Mouse (Mus musculus) cerebellum, adult 2 months (tissue): ENCODE data around the gene Naa15. TPM values are rescaled to one million over a fixed set of nuclear protein-coding genes. Genes with fewer than 3 reads are reported as not detected.
"Not testable (repeated sequence)": the region's sequence is repeated elsewhere in the genome, so short reads cannot be mapped to it uniquely, and the experiment has no call there.

ENCODE experiments used
- DNase-seq, 2 experiments: peaks; one replicate each; pipeline ENCODE4 v3.0.0; 2021
- H3K27ac ChIP-seq: fragments of 200-500 bp; 2 replicates; pipeline ENCODE4 v1.5.1; 2012; ENCODE audit warnings: low read length, control low read depth, inconsistent platforms; ENCODE audit not compliant: insufficient read depth
- H3K27me3 ChIP-seq: fragments of 200-500 bp; 2 replicates; pipeline ENCODE4 v1.6.1; 2012; ENCODE audit warnings: inconsistent platforms, mild to moderate bottlenecking, low read length, moderate library complexity; ENCODE audit not compliant: control insufficient read depth, insufficient read depth
- H3K4me1 ChIP-seq: fragments of 200-500 bp; 2 replicates; pipeline ENCODE4 v1.6.1; 2011; ENCODE audit warnings: low read length; ENCODE audit not compliant: control insufficient read depth, insufficient read depth
- H3K4me3 ChIP-seq: fragments of 200-500 bp; replicated peaks from 2 replicates; pipeline ENCODE3; 2011; ENCODE audit warnings: mild to moderate bottlenecking, low read depth, low read length, control low read depth; ENCODE audit not compliant: insufficient read depth
- CTCF ChIP-seq: fragments of 200-500 bp; IDR thresholded peaks from 2 replicates; pipeline ENCODE4 v1.5.1; 2011; ENCODE audit warnings: low read depth, mild to moderate bottlenecking, control low read depth, low read length, moderate library complexity, borderline replicate concordance; ENCODE audit not compliant: insufficient read depth
- POLR2A ChIP-seq: fragments of 200-500 bp; IDR thresholded peaks from 2 replicates; pipeline ENCODE4 v1.6.1; 2011; ENCODE audit warnings: low read length, control low read depth, borderline replicate concordance; ENCODE audit not compliant: insufficient read depth
- WGBS: fragments of 180-500 bp; shearing (Covaris S2); methylation state at CpG from one replicate; pipeline ENCODE4 v1.1.7; 2018; 5-methylcytosine and 5-hydroxymethylcytosine counted together
- polyA plus RNA-seq: library from polyadenylated mRNA; depleted of rRNA; stranded (reverse); fragments of >200 nt; gene quantifications from 2 replicates; pipeline ENCODE4 v1.2.3, GENCODE M21; 2012

Naa15 gene
- polyA plus RNA-seq, 1 experiment = 22.9 TPM

DNA sequence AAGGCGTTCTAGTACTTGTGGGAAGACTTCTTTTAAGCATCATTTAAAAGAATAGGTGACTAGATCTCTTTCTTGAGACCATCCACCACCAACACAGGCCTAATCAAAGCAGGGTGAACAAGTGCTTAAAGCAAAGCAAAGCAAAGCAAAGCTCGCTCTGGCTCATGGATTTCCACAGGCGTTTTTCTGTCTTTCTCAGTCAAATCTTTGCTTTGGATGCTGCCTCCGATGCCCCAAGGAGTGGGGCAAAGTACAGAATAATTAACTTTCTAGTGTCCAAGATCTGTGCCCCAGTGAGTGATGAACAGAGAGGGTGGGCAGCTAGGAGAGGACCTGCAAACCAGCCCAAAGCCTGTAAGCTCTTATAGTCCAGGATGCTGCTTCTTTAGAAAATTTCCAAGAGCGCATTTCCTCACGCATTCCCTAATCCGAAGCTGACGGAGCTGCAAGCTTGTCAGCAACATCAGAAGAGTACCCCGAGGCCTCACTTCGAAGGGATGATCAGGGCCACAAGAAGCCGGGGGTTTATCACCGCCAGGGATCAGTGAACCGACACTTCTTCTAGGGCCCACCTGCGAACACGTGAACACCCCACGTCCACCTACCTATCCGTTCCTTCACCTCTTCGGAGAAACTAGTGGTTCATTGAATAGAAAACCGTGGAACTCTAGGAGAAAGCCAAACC, 19.3 kb upstream of the Naa15 start:
- Histone ChIP-seq H3K4me1 (no peaks in the 10 kb centered on the region), H3K4me3 (no peak overlapping the region), H3K27me3 (no peaks in the 10 kb centered on the region; the same call in 1 of the 2 replicates), H3K27ac (no peak overlapping the region)
- 64% methylated on average over 19 of the region's 19 CpGs for WGBS
- no peak for TF ChIP-seq POLR2A
- no peak for DNase-seq

DNA sequence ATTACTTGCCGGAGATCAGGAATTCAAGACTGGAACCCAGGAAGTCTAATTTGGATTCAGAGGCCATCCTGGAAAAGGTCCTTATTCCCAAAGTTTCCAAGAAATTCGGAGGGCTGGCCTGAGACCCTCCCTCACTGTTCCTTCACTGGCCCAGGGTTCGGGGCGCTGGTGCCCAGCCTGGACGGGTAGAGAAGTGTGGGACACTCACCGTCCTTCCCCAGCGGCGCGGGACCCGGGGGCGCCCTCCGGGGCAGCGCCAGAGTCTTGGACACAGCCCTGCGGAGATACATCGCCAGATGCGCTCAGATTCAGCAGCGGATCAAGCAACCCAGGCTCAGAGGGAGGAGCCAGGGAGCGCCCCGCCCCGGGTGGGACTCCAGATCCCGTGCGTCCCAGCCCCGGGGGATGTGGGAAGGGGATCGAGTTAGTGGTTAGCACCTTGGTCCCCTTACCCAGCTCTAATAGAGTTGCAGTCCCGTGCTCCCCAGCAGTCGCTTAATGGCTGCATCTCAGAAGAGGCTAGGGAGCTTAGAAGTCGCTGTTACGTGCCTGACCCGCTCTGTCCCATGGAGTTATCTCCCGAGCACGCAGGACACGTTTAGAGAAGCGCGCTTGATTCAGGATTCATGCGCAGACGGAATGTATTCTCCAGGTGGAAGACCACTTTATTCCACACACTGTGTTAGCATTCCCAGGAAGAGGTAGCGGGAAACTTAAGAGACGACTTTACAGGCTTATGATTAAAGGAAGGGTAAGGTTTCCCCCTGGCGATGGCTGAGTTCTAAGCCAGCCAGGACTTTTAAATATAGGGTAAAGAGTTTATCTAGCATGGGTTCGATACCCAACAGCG, 18.5 kb upstream of the Naa15 start, which contains the start of gene Mgarp:
Mgarp (minus strand) TSS at position 520 of the 850 bp plus-strand sequence.
- H3K4me1 ChIP-seq = no peaks in the 10 kb centered on the region
- DNase-seq = peak in 1 of 2 experiments; percentile 27
- 3% methylated on average over 41 of the region's 41 CpGs for WGBS
- TF ChIP-seq CTCF (no peak; the same call in 1 of the 2 replicates), POLR2A (no peak)
- H3K27me3 ChIP-seq = no peaks in the 10 kb centered on the region; the same call in 1 of the 2 replicates
- H3K27ac ChIP-seq = no peak within 1 kb of the TSS
- peak within 1 kb of the TSS; percentile 50 for H3K4me3 ChIP-seq

DNA sequence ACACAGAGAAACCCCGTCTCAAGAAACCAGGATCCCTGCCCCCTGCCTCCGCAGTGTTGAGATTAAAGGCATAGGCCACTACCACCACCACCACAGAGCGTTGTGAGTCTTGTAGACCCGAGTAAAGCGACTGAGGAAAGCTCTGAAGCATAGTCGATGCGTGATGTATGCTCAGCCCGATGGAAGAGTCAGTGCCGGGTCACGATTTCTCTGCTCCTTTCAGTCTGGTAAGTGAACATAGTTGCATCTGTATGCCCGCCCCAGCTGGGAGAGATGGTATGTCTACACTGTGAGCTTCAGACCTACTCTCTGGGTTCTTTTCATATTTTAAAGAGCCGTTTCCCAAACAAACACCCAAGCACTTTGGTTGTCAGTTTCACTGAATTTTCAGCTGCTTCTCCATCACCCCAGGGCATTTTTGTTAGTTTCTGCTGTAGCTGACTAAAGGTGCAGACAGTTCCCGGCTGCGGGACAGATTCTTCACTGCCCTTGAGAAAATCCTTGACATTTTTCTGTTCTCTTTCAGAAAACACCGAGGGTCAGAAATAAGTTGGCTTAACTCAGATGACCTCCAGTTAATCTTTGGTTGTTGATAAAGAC, 17.1 kb upstream of the Naa15 start:
- TF ChIP-seq POLR2A = no peak
- no peak for TF ChIP-seq CTCF
- no peaks in the 10 kb centered on the region; the same call in 1 of the 2 replicates for H3K27me3 ChIP-seq
- no peaks in the 10 kb centered on the region for H3K4me1 ChIP-seq
- H3K4me3 ChIP-seq = no peak overlapping the region
- H3K27ac ChIP-seq = no peak overlapping the region
- no peak for DNase-seq
- WGBS = 69% methylated on average over 15 of the region's 15 CpGs

DNA sequence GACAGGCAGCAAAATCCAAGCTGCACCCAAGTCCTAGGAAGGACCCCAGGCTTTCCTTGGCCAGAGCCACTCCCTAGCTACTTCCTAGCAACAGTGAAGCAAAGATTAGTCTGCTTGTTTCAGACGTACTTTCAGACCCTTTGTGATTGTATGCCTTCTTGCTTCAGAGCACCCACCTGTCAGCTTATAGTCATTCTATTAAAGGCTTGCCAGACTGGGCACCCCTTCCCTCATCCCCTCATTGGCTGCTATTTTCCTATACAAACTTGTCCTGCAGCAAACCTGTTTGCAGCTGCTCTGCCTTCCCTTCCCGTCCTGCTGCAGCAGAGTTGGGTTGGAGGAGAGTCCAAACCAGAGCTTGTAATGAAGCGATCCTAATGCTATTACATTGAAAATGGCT, 16.3 kb upstream of the Naa15 start:
- no peak for DNase-seq
- Histone ChIP-seq H3K4me1 (no peaks in the 10 kb centered on the region), H3K27ac (no peak overlapping the region), H3K4me3 (no peak overlapping the region), H3K27me3 (no peaks in the 10 kb centered on the region; the same call in 1 of the 2 replicates)
- TF ChIP-seq POLR2A = no peak
- TF ChIP-seq CTCF = no peak
- WGBS = 23% methylated on average over 3 of the region's 3 CpGs

DNA sequence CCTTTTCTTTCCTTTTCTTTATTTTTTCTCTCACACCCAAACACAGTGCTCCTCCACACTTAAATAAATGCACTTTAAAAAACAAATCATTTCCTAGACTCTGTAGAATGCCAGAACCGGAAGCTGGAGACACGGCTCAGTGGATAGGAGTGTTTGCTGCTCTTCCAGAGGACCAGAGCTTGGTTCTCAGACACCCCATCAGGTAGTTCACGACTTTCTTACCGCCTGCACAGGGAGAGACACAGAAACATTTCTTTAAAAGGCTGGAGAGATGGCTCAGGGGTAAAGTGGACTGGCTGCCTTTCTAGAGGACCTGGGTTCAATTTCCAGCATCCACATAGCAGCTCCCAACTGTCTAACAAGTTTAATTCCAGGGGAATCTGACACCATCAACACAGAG, 15.4 kb upstream of the Naa15 start:
- Histone ChIP-seq H3K4me1 (no peaks in the 10 kb centered on the region), H3K27ac (no peak overlapping the region), H3K4me3 (no peak overlapping the region), H3K27me3 (no peaks in the 10 kb centered on the region; the same call in 1 of the 2 replicates)
- 68% methylated on average over 4 of the region's 4 CpGs for WGBS
- no peak for TF ChIP-seq POLR2A
- no peak for DNase-seq

DNA sequence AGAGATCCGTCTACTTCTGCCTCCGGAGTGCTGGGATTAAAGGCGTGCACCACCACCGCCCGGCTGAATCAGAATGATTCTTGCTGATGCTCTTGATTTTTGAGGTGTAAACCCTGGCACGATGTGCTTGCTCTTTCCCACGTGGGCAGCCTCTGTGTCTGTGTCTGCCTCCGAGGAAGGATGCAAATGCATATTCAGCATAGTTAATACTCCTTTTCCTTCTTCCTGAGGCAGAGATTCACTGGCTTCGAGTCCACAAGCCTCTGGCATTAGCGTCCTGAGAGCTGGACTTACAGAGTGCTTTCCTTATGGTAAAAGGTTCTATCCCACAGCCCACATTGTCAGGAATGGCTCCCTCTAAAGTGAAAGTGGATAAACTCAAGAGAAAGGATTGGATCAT, 14.3 kb upstream of the Naa15 start:
- H3K27me3 ChIP-seq = no peaks in the 10 kb centered on the region; the same call in 1 of the 2 replicates
- no peak overlapping the region for H3K27ac ChIP-seq
- no peaks in the 10 kb centered on the region for H3K4me1 ChIP-seq
- no peak overlapping the region for H3K4me3 ChIP-seq
- TF ChIP-seq CTCF = no peak
- TF ChIP-seq POLR2A = no peak
- no peak for DNase-seq
- 70% methylated on average over 10 of the region's 10 CpGs for WGBS

DNA sequence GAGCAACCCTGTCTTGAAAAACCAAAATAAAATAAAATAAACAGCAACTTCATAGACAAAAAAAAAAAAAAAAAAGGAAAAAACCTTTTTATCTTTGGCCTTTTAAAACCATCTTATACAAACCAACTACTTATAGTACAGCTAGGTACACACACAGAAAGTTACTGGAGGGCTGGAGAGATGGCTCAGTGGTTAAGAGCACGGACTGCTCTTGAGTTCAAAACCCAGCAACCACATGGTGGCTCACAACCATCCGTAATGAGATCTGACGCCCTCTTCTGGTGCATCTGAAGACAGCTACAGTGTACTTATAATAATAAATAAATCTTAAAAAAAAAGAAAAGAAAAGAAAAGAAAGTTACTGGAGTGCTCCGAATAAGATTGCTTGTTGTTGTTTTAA, 12.9 kb upstream of the Naa15 start:
- WGBS = 72% methylated on average over 4 of the region's 4 CpGs
- DNase-seq, H3K4me3 ChIP-seq, H3K4me1 ChIP-seq, H3K27me3 ChIP-seq, H3K27ac ChIP-seq: not testable (repeated sequence)
